Mouse (Mus musculus) stomach, postnatal 0 days (tissue): ENCODE results near the gene Cngb1. TPM values are rescaled to one million over a fixed set of nuclear protein-coding genes. Genes with fewer than 3 reads are reported as not detected.

Experiments
- ATAC-seq: fragments of 200-750 bp; cut with Nextera tagmentation; 2 replicates; pipeline ENCODE4 v1.8.0; 2017; ENCODE audit not compliant: low FRiP score, low TSS enrichment
- DNase-seq: peaks from one replicate; pipeline ENCODE4 v3.0.0-alpha.2; 2016; ENCODE audit warnings: low spot score
- H3K27ac ChIP-seq: fragments of 300-500 bp; sonication (generic); replicated peaks from 2 replicates; pipeline ENCODE4 v1.5.1; 2014; ENCODE audit warnings: mild to moderate bottlenecking, control low read depth
- H3K27me3 ChIP-seq: fragments of 300-500 bp; sonication (generic); 2 replicates; pipeline ENCODE4 v1.6.1; 2014; ENCODE audit warnings: low read length; ENCODE audit not compliant: control insufficient read depth, insufficient read depth
- H3K36me3 ChIP-seq: fragments of 300-500 bp; sonication (generic); 2 replicates; pipeline ENCODE4 v1.6.1; 2014; ENCODE audit warnings: low read length, mixed read lengths; ENCODE audit not compliant: control insufficient read depth, insufficient read depth
- H3K4me1 ChIP-seq: fragments of 300-500 bp; sonication (generic); replicated peaks from 2 replicates; pipeline ENCODE4 v1.6.1; 2014; ENCODE audit warnings: antibody characterized with exemption; ENCODE audit not compliant: control insufficient read depth, insufficient read depth
- H3K4me2 ChIP-seq: fragments of 300-500 bp; sonication (generic); replicated peaks from 2 replicates; pipeline ENCODE4 v1.6.1; 2014; ENCODE audit warnings: low read depth, mild to moderate bottlenecking, control low read depth, moderate library complexity
- H3K4me3 ChIP-seq: fragments of 300-500 bp; sonication (generic); 2 replicates; pipeline ENCODE4 v1.5.1; 2014; ENCODE audit warnings: low read depth, low read length, control low read depth
- H3K9ac ChIP-seq: fragments of 300-500 bp; sonication (generic); 2 replicates; pipeline ENCODE4 v1.6.1; 2014; ENCODE audit warnings: mild to moderate bottlenecking, low read length, control low read depth, mixed read lengths
- H3K9me3 ChIP-seq: fragments of 300-500 bp; sonication (generic); 2 replicates; pipeline ENCODE4 v1.6.1; 2016; ENCODE audit warnings: low read length; ENCODE audit not compliant: control insufficient read depth
- CTCF ChIP-seq: IDR thresholded peaks from 2 replicates; pipeline ENCODE4 v1.5.1; 2016; ENCODE audit warnings: antibody characterized with exemption, low read depth, mild to moderate bottlenecking, moderate library complexity
- EP300 ChIP-seq: optimal IDR thresholded peaks from 2 replicates; pipeline ENCODE3; 2016; ENCODE audit warnings: antibody characterized with exemption
- WGBS: fragments of 180-500 bp; shearing (Covaris S2); extraction: QIAGEN DNeasy Blood & Tissue Kit; methylation state at CpG from one replicate; pipeline ENCODE4 v1.1.7; 2014; 5-methylcytosine and 5-hydroxymethylcytosine counted together
- polyA plus RNA-seq: library from polyadenylated mRNA; unstranded; fragments of >200 nt; fragmentation: Nextera tagmentation; extraction: Ambion mirVana; gene quantifications from 2 replicates; pipeline ENCODE4 v1.2.1, GENCODE M21; 2015

Cngb1 gene
- 0.69 and 1.1 TPM in 2 replicates for polyA plus RNA-seq

GRCm38 (mm10) chr8:95306431-95306830 lies at the start of gene Cngb1:
Cngb1 (minus strand) TSS chr8:95306585.
- Histone ChIP-seq H3K4me3 (no peak within 1 kb of the TSS), H3K9ac (no peak within 1 kb of the TSS), H3K27ac (no peak within 1 kb of the TSS), H3K4me1 (no peaks in the 10 kb centered on the region), H3K27me3 (no peaks in the 10 kb centered on the region), H3K4me2 (no peak within 1 kb of the TSS), H3K9me3 (no peaks in the 10 kb centered on the region), H3K36me3 (no peaks in the 10 kb centered on the region)
- DNase-seq (no peak), ATAC-seq (no peak)
- 42% methylated on average over 6 of the region's 6 CpGs for WGBS
- TF ChIP-seq CTCF (no peak), EP300 (no peak)

- DNase-seq: no peak
- WGBS: 88% methylated on average over 2 of the region's 2 CpGs
- ATAC-seq: no peak
- Histone ChIP-seq H3K4me2 (peak overlapping the region; percentile 3; the same call in 1 of the 2 replicates), H3K36me3 (no peaks in the 10 kb centered on the region), H3K9ac (no peak overlapping the region; the same call in 1 of the 2 replicates), H3K4me1 (0 out of 2 replicates have a peak, but pooled peaks cover 4% of the 10 kb centered on the region), H3K27me3 (no peaks in the 10 kb centered on the region), H3K27ac (no peak overlapping the region), H3K4me3 (no peak overlapping the region), H3K9me3 (no peaks in the 10 kb centered on the region)
- TF ChIP-seq EP300 (no peak), CTCF (no peak)
Observed at GRCm38 (mm10) chr8:95354606-95355005, 48.2 kb upstream of the Cngb1 start.

DNA sequence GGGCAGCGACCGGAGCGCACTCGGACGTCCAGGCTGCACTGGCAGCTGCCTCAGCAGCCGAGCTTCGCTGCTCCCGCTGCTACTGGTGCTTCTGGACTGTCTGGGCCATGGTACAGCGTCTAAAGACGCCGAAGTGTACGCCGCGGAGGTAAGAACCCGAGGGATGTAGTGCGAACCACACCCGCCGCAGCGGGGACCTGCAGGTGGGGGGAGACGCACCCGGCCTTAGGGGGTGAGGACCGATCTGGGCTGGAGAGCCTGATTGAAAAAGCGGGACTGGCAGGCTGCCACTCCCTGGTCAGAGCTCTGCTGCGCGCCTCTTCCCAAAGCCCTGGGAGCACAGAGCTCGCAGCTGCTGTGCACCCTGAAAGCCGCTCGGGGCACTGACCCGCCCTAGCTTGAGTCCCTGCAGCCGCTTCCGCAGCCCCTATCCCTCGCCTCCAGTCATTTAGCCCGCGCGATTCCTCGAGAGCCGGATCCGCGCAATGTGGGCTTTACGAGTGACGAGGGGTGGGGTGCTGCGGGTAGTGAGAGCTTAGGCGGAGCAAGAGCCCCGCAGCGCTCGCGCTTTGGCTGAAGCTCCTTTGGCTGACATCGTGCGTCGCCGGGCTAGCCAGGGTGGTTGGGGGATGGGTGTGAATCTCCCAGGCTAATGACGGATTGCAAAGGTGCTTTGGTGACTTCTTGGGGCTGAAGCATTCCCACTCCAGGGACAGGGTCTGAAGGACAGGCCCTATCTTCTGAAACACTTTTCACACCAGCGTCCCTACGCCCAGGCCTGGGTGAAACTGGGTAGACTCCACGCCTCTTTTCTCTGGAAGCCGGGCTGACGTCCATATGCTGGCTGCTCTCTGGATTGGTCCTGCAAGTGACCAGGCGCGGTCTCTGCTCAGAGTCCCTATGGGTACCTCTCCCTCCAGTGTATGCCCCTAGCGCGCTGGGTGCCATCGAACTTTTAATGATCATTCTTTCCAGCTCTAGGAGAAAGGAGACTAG lies 46.8 kb upstream of the Cngb1 start:
- Histone ChIP-seq H3K4me2 (peak overlapping the region; percentile 91), H3K27me3 (no peaks in the 10 kb centered on the region), H3K27ac (peak overlapping the region; percentile 90), H3K9ac (peak overlapping the region; percentile 82), H3K9me3 (no peaks in the 10 kb centered on the region), H3K36me3 (no peaks in the 10 kb centered on the region), H3K4me1 (0 out of 2 replicates have a peak, but pooled peaks cover 3% of the 10 kb centered on the region), H3K4me3 (peak overlapping the region; percentile 85)
- DNase-seq: peak; percentile 75
- ATAC-seq: peak; percentile 28
- TF ChIP-seq EP300 (no peak), CTCF (no peak; the same call in 1 of the 2 replicates)
- 4% methylated on average over 59 of the region's 62 CpGs for WGBS

- TF ChIP-seq CTCF (peak; percentile 30; the same call in 1 of the 2 replicates), EP300 (no peak)
- DNase-seq (peak; percentile 93), ATAC-seq (peak; percentile 80)
- Histone ChIP-seq H3K4me2 (peak within 1 kb of the TSS; percentile 91), H3K27me3 (no peaks in the 10 kb centered on the region), H3K4me1 (0 out of 2 replicates have a peak, but pooled peaks cover 3% of the 10 kb centered on the region), H3K27ac (peak within 1 kb of the TSS; percentile 90), H3K9me3 (no peaks in the 10 kb centered on the region), H3K4me3 (peak within 1 kb of the TSS; percentile 85), H3K9ac (peak within 1 kb of the TSS; percentile 82), H3K36me3 (no peaks in the 10 kb centered on the region)
- under 1% methylated on average over 79 of the region's 80 CpGs for WGBS
Observed at GRCm38 (mm10) chr8:95352151-95352870, 45.9 kb upstream of the Cngb1 start, which contains the start of gene Mmp15. Mmp15 (plus strand) TSS chr8:95352268.

- Histone ChIP-seq H3K4me2 (peak overlapping the region; percentile 91), H3K9ac (peak overlapping the region; percentile 82), H3K27ac (peak overlapping the region; percentile 90; the same call in 1 of the 2 replicates), H3K36me3 (no peaks in the 10 kb centered on the region), H3K27me3 (no peaks in the 10 kb centered on the region), H3K4me3 (peak overlapping the region; percentile 85), H3K9me3 (no peaks in the 10 kb centered on the region), H3K4me1 (0 out of 2 replicates have a peak, but pooled peaks cover 3% of the 10 kb centered on the region)
- peak; percentile 76 for DNase-seq
- ATAC-seq: peak; percentile 52
- TF ChIP-seq CTCF: peak; percentile 67
- no peak for TF ChIP-seq EP300
- WGBS: 2% methylated on average over 15 of the region's 15 CpGs
Observed at GRCm38 (mm10) chr8:95351461-95351860, 45.1 kb upstream of the Cngb1 start.
